Mouse (Mus musculus) forebrain, embryonic 15.5 days (tissue): ENCODE measurements at regions not wholly inside any gene's neighbourhood (a gene's known extent, or its start where the extent isn't known, plus 50 kb on each side); places are given as distances from the start of the nearest gene placed in this dataset.
A peak's percentile ranks its signal among the peaks of the same experiment; 100 is the strongest.

Experiments
- ATAC-seq: fragments of 200-750 bp; cut with Nextera tagmentation; replicated peaks from 2 replicates; pipeline ENCODE4 v1.8.0; 2017; ENCODE audit warnings: mild to moderate bottlenecking, moderate TSS enrichment, moderate library complexity
- H3K27ac ChIP-seq: fragments of 300-500 bp; sonication (generic); replicated peaks from 2 replicates; pipeline ENCODE4 v1.5.1; 2015; ENCODE audit warnings: mild to moderate bottlenecking, inconsistent platforms
- H3K27me3 ChIP-seq: fragments of 300-500 bp; sonication (generic); 2 replicates; pipeline ENCODE4 v1.6.1; 2015; ENCODE audit warnings: inconsistent platforms
- H3K36me3 ChIP-seq: fragments of 300-500 bp; sonication (generic); 2 replicates; pipeline ENCODE4 v1.6.1; 2015; ENCODE audit warnings: mild to moderate bottlenecking, inconsistent platforms
- H3K4me1 ChIP-seq: fragments of 300-500 bp; sonication (generic); 2 replicates; pipeline ENCODE4 v1.6.1; 2015; ENCODE audit warnings: inconsistent platforms
- H3K4me2 ChIP-seq: fragments of 300-500 bp; sonication (generic); replicated peaks from 2 replicates; pipeline ENCODE4 v1.6.1; 2015; ENCODE audit warnings: mild to moderate bottlenecking, inconsistent platforms
- H3K4me3 ChIP-seq: fragments of 300-500 bp; sonication (generic); 2 replicates; pipeline ENCODE4 v1.5.1; 2015; ENCODE audit warnings: mild to moderate bottlenecking, inconsistent platforms
- H3K9ac ChIP-seq: fragments of 300-500 bp; sonication (generic); replicated peaks from 2 replicates; pipeline ENCODE4 v1.6.1; 2015; ENCODE audit warnings: mild to moderate bottlenecking, inconsistent platforms
- H3K9me3 ChIP-seq: fragments of 300-500 bp; sonication (generic); 2 replicates; pipeline ENCODE4 v1.6.1; 2016; ENCODE audit warnings: inconsistent platforms
- WGBS: fragments of 180-500 bp; shearing (Covaris S2); methylation state at CpG from one replicate; pipeline ENCODE4 v1.1.7; 2015; ENCODE audit warnings: mixed read lengths; 5-methylcytosine and 5-hydroxymethylcytosine counted together

GRCm38 (mm10) chr2:50822738-50823137 lies 326.2 kb downstream of the Rnd3 start:
- ATAC-seq, result no peak
- H3K9ac ChIP-seq, result no peak overlapping the region
- no peaks in the 10 kb centered on the region for H3K9me3 ChIP-seq
- H3K36me3 ChIP-seq, result no peaks in the 10 kb centered on the region
- H3K4me1 ChIP-seq, result no peaks in the 10 kb centered on the region
- no peak overlapping the region for H3K4me2 ChIP-seq
- no peak overlapping the region for H3K27ac ChIP-seq
- H3K27me3 ChIP-seq, result no peaks in the 10 kb centered on the region
- H3K4me3 ChIP-seq, result no peak overlapping the region

- H3K9ac ChIP-seq, result no peak overlapping the region
- H3K27me3 ChIP-seq, result no peaks in the 10 kb centered on the region
- H3K9me3 ChIP-seq, result no peaks in the 10 kb centered on the region
- no peaks in the 10 kb centered on the region for H3K36me3 ChIP-seq
- H3K27ac ChIP-seq, result no peak overlapping the region
- ATAC-seq, result no peak
- WGBS, result 87% methylated on average over 5 of the region's 5 CpGs
- H3K4me3 ChIP-seq, result no peak overlapping the region
- no peaks in the 10 kb centered on the region for H3K4me1 ChIP-seq
- no peak overlapping the region for H3K4me2 ChIP-seq
These were observed 329.6 kb downstream of the Rnd3 start for GRCm38 (mm10) chr2:50819305-50819665.

GRCm38 (mm10) chr2:50818557-50819304 lies 330.2 kb downstream of the Rnd3 start:
- Histone ChIP-seq H3K27ac (no peak overlapping the region), H3K9ac (no peak overlapping the region), H3K36me3 (no peaks in the 10 kb centered on the region), H3K4me2 (no peak overlapping the region), H3K4me1 (no peaks in the 10 kb centered on the region), H3K27me3 (no peaks in the 10 kb centered on the region), H3K9me3 (no peaks in the 10 kb centered on the region), H3K4me3 (no peak overlapping the region)
- WGBS, result 74% methylated on average over 7 of the region's 7 CpGs
- no peak for ATAC-seq

- 68% methylated on average over 5 of the region's 5 CpGs for WGBS
- Histone ChIP-seq H3K9me3 (no peaks in the 10 kb centered on the region), H3K36me3 (no peaks in the 10 kb centered on the region), H3K4me2 (no peak overlapping the region), H3K4me3 (no peak overlapping the region), H3K27ac (no peak overlapping the region), H3K9ac (no peak overlapping the region), H3K4me1 (0 out of 2 replicates have a peak, but pooled peaks cover 2% of the 10 kb centered on the region), H3K27me3 (no peaks in the 10 kb centered on the region)
- no peak for ATAC-seq
These were observed 332.5 kb downstream of the Rnd3 start for GRCm38 (mm10) chr2:50816364-50816763.

- no peak for ATAC-seq
- 45% methylated on average over 3 of the region's 3 CpGs for WGBS
- no peaks in the 10 kb centered on the region for H3K27me3 ChIP-seq
- H3K9ac ChIP-seq, result no peak overlapping the region
- no peaks in the 10 kb centered on the region for H3K9me3 ChIP-seq
- H3K4me2 ChIP-seq, result no peak overlapping the region
- H3K27ac ChIP-seq, result no peak overlapping the region
- H3K4me3 ChIP-seq, result no peak overlapping the region
- H3K4me1 ChIP-seq, result peaks cover 8% of the 10 kb centered on the region
- H3K36me3 ChIP-seq, result no peaks in the 10 kb centered on the region
These were observed 333.4 kb downstream of the Rnd3 start for GRCm38 (mm10) chr2:50815541-50815940.

- H3K27me3 ChIP-seq, result no peaks in the 10 kb centered on the region
- H3K9me3 ChIP-seq, result no peaks in the 10 kb centered on the region
- H3K4me2 ChIP-seq, result no peak overlapping the region
- H3K27ac ChIP-seq, result no peak overlapping the region
- no peak overlapping the region for H3K4me3 ChIP-seq
- H3K36me3 ChIP-seq, result no peaks in the 10 kb centered on the region
- WGBS, result 92% methylated on average over 9 of the region's 9 CpGs
- ATAC-seq, result no peak
- no peak overlapping the region for H3K9ac ChIP-seq
- peaks cover 13% of the 10 kb centered on the region for H3K4me1 ChIP-seq
These were observed 335.1 kb downstream of the Rnd3 start for GRCm38 (mm10) chr2:50813568-50814461.

- no peak for ATAC-seq
- no peaks in the 10 kb centered on the region for H3K36me3 ChIP-seq
- no peak overlapping the region for H3K4me3 ChIP-seq
- no peak overlapping the region for H3K9ac ChIP-seq
- no peak overlapping the region for H3K4me2 ChIP-seq
- peaks cover 13% of the 10 kb centered on the region for H3K4me1 ChIP-seq
- 42% methylated on average over 4 of the region's 4 CpGs for WGBS
- H3K27me3 ChIP-seq, result no peaks in the 10 kb centered on the region
- no peak overlapping the region for H3K27ac ChIP-seq
- no peaks in the 10 kb centered on the region for H3K9me3 ChIP-seq
These were observed 336.6 kb downstream of the Rnd3 start for GRCm38 (mm10) chr2:50812296-50812695.

GRCm38 (mm10) chr2:50810336-50811066 lies 338.4 kb downstream of the Rnd3 start:
- H3K4me2 ChIP-seq, result 0 out of 2 replicates have a peak overlapping the region, but pooled peaks have one; percentile 3
- H3K4me1 ChIP-seq, result peaks cover 13% of the 10 kb centered on the region
- peak; percentile 71 for ATAC-seq
- H3K36me3 ChIP-seq, result no peaks in the 10 kb centered on the region
- no peak overlapping the region for H3K4me3 ChIP-seq
- 1% methylated on average over 5 of the region's 5 CpGs for WGBS
- peak overlapping the region; percentile 13; the same call in 1 of the 2 replicates for H3K9ac ChIP-seq
- no peaks in the 10 kb centered on the region for H3K9me3 ChIP-seq
- peak overlapping the region; percentile 9 for H3K27ac ChIP-seq
- no peaks in the 10 kb centered on the region for H3K27me3 ChIP-seq

- H3K36me3 ChIP-seq, result no peaks in the 10 kb centered on the region
- H3K4me1 ChIP-seq, result peaks cover 13% of the 10 kb centered on the region
- H3K9me3 ChIP-seq, result no peaks in the 10 kb centered on the region
- no peak overlapping the region for H3K4me3 ChIP-seq
- WGBS, result 15% methylated on average over 3 of the region's 3 CpGs
- ATAC-seq, result 0 out of 2 replicates have a peak, but pooled peaks have one; percentile 68
- no peaks in the 10 kb centered on the region for H3K27me3 ChIP-seq
- no peak overlapping the region for H3K9ac ChIP-seq
- H3K27ac ChIP-seq, result no peak overlapping the region
- no peak overlapping the region for H3K4me2 ChIP-seq
These were observed 339.1 kb downstream of the Rnd3 start for GRCm38 (mm10) chr2:50809823-50810222.

GRCm38 (mm10) chr2:50807162-50807960 lies 341.6 kb downstream of the Rnd3 start:
- Histone ChIP-seq H3K9me3 (no peaks in the 10 kb centered on the region), H3K27me3 (no peaks in the 10 kb centered on the region), H3K4me3 (no peak overlapping the region), H3K36me3 (no peaks in the 10 kb centered on the region), H3K27ac (no peak overlapping the region), H3K9ac (no peak overlapping the region), H3K4me2 (no peak overlapping the region), H3K4me1 (peaks cover 15% of the 10 kb centered on the region)
- WGBS, result 88% methylated on average over 6 of the region's 6 CpGs
- ATAC-seq, result no peak

GRCm38 (mm10) chr2:50805645-50806044 lies 343.3 kb downstream of the Rnd3 start:
- ATAC-seq, result no peak

More at GRCm38 (mm10) chr2:50805645-50806044, 343.3 kb downstream of the Rnd3 start:
- no peak overlapping the region for H3K27ac ChIP-seq
- no peaks in the 10 kb centered on the region for H3K36me3 ChIP-seq
- WGBS, result 89% methylated on average over 3 of the region's 3 CpGs
- no peak overlapping the region for H3K4me2 ChIP-seq
- H3K9me3 ChIP-seq, result no peaks in the 10 kb centered on the region
- H3K4me3 ChIP-seq, result no peak overlapping the region
- no peaks in the 10 kb centered on the region for H3K27me3 ChIP-seq
- H3K9ac ChIP-seq, result no peak overlapping the region
- peaks cover 8% of the 10 kb centered on the region for H3K4me1 ChIP-seq
